Mouse (Mus musculus) neural tube, embryonic 10.5 days (tissue): ENCODE measurements around the gene Gm5431.
A peak's percentile ranks its signal among the peaks of the same experiment; 100 is the strongest.
"Not testable (repeated sequence)": the region's sequence is repeated elsewhere in the genome, so short reads cannot be mapped to it uniquely, and the experiment has no call there.

Experiments used
- DNase-seq: peaks from one replicate; pipeline ENCODE4 v3.0.0-alpha.2; 2017; ENCODE audit warnings: low spot score; ENCODE audit errors: extremely low spot score

Gene Gm5431

DNA sequence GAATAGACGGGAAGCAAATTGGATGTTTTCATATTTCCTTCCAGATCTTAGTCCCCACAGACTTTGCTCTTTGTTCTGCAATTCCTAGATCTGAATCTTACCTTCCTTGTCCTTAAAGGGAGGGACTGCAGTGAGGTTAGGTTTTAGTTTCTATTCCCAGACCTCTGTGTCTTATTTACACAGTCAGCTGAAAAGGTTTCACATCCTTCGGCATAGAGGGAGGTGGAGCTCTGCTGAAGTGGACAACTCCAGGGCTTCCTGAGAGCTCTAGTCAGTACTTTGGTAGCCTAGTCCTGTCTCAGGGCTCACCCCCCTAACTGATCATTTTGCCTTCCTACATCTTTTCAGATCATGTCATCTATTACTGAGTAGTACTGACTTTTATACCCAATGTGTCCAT, at the start of gene Gm5431:
Gm5431 (minus strand) TSS at position 194 of the 400 bp plus-strand sequence.
- DNase-seq = no peak

DNA sequence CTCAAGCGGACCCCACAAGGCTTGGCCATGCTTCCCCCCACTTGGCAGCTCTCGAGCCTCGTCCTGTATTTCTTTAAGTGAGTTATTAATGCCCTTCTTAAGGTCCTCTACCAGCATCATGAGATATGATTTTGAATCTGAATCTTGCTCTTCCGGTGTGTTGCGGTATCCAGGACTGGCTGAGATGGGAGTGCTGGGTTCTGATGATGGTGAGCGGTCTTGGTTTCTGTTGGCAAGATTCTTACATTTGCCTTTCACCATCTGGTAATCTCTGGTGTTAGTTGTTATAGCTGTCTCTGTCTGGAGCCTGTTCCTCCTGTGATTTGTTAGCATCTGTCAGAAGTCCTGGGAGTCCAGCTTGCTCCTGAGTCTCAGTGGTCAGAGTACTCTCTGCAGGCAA, 44.1 kb upstream of the Gm5431 start, which contains the start of gene Psme2b:
Psme2b (minus strand) TSS at position 101 of the 400 bp plus-strand sequence.
- not testable (repeated sequence) for DNase-seq

DNA sequence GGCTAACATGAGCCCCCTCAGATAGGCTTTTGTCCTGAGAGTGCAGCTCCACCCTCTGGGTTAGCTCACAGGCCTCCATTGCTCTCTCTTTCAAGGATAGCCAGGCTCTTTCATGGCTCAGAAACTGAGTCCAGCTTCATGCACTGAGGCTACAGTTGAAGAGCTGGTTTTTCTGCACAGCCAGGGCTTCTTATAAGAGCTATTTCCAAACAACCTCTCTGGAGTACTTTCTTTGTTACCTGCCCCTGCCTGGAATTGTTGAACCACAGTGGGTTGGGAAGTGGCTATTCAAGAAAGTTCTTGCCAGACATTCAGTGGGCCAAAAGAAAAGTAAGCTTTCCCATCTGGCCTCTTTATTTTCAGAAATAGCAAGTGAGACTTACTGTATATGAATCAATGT, 37.3 kb upstream of the Gm5431 start:
- DNase-seq = not testable (repeated sequence)

DNA sequence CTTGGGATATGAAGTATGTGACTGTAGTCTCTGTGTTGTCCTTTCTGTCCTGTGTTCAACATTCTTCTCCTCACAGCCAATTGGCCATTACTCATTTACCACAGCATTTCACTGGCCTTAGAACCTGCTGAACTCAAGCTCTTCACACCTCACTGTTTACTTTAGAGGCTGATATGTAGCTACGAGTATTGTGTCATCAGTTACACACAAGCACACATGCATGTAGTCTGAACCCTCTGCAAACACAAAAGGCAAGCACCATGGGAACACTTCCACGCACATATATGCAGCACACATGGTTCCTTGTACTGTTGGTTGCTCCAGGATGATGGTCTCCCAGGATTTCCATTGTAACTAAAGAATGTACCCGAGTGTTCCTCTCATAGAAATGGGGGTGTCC, 33.3 kb upstream of the Gm5431 start:
- not testable (repeated sequence) for DNase-seq

DNA sequence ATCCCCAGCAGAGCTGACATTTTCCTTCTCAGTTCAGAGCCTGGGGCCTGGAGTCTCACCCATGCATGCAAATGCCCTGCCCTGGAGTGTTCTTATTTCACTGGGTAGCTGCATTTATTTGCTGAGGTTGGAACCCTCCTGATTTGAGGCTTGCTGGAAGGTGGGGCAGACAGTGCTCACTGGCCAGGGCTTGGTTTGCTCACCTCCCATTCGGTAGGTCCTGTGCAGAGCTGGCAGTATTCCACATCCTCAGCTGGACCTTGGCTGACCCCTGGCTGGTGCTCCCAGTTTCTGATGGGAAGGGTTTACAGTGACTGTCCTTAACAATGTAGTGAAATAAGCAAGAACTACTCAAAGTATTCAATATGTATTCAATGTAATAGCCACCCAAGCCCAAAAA, 31.9 kb upstream of the Gm5431 start:
- not testable (repeated sequence) for DNase-seq

DNA sequence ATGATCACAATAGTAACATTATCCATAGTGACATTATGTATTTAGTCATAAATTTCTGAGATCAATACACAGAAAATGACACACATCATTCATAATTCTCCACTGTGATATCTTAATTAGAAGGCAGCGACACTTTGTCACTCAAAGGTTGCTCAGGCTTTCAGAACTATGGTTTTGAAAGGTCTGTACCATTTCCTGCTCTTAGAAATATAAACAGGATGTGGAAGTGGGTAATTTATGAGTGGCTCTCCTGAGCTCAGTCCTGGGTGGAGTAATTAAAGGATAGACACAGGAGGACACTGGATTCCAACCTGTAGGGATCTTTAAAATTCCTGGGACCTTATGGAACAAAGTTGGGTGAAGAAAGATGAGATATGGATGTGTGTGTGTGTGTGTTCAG, 31.4 kb upstream of the Gm5431 start:
- not testable (repeated sequence) for DNase-seq

DNA sequence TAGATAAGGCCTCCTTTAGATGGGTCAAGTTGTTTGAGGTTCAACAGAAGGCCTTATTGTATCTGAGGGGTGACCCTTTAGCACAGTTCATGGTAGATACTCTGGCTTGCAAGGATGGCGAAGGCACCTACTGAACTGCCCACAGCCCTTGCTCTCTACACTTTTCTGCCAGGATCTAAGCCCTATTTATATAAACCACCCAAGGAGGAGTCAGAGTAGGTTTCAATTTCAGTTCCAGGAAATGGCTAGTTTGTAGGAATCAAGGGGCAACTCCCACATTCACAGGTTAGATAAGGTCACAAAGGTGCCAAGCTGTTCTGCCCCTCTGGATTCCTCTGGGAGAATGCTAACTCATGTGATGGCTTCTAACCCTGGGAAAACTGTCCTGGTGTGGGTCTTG, 26.1 kb upstream of the Gm5431 start:
- DNase-seq = not testable (repeated sequence)

DNA sequence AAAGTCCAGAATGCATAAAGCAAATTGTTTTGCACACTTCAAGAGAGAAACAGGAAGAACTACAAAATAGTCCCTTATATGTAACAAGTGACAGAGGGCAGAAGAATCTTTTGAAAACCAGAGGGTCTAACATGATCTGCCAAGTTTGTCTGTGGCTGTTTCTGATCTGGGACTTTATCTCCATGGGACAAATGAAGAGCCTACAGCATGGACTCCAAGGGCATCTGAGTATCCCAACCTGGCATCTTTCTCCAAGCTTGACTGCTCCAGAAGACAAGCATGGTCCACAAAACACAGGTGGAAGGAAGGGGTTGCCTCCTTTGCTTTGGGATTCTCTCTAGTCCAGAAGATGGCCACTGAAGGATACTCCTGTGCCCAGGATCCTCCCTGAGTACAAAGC, 24.4 kb upstream of the Gm5431 start:
- DNase-seq = not testable (repeated sequence)

DNA sequence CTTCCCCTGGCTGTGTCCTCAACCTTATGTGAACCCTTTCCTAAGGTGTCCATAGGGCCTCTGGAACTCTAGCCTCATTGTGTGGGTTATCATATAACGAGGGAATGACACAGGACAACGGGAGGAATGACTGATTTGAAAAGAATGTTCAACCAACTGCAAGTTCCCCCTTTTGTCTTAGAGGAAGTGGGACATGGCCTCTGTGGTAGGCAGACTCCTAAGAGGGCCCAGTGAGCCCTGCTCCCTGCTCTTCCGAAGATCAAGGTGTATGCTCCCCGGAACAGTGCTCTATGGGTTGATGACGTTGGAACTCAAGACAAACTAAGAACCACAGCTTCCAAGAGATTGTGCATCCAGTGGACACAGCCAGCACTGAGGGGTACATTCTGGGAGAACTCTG, 21.8 kb upstream of the Gm5431 start:
- not testable (repeated sequence) for DNase-seq

DNA sequence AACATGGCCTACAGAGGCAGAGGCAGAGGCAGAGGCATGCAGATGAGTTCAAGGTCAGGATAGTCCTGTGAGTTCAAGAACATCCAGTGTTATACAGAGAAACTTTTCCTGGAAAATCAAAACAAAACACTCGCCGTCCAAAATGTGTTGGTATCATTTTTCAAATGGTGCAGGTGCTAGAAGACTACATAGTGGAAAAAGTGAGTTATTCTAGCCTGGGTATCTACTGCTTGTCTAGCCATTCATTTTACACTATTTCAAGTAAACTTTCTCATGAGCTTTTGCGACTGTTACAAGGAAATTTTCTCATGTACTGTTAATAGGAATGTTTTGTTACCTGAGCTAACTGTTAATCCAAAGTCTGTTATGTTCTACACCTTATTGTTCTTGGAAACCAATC, 16.4 kb upstream of the Gm5431 start:
- no peak for DNase-seq

DNA sequence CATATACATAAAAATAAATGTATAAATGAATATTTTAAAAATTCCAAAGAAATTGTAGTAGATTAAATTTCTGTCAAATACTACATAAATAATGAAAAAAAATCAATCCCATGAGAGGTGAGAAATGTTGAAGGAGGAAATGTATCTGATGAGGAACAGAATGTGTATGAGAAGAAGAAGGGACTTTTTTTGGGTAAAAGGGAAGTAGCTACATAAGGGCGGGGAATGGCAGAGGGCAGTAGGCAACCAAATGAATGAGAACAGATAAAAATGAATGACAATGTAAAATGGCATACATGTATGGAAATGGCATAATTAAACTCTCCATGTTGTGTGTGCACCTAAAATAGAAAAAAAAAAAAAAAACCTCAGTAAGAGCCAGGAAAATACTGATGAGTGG, 11.6 kb upstream of the Gm5431 start:
- DNase-seq = no peak

DNA sequence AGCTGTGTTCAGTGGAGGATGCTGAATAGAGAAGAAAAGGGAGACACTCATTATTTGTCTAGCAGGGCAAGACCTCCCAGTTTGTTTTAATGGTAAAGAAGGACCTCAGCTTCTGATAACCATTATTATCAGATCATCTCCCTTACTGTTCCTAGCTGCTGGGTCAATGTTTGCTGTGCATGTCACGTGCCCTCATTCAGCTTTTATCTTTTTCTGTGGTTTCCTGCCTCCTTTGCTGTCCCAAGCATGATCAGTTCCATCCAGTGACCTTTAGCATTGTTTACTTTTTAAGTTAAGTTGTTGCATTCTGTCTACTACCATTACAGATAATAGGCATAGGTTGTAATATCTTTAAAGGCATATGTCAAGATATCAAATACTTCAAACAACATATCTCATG, 6.4 kb upstream of the Gm5431 start:
- no peak for DNase-seq

DNA sequence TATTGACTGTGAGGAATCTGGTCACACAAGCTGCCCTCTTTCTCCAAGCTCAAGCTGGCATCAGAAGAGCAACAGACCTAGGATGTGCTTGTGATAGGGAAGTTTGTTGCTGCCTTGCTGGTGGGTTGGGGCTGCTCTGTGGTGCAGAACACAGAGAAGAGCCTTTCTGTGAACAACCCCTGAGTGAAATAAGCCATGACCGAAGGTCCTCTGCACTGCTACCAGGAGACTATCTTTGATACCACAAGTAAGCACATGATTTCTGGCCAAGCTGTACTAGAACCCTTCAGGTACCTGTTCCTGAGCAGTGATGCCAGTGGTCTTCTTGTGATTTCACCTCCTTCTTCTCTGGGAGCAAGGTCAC, 465 bp downstream of the Gm5431 start:
- not testable (repeated sequence) for DNase-seq

DNA sequence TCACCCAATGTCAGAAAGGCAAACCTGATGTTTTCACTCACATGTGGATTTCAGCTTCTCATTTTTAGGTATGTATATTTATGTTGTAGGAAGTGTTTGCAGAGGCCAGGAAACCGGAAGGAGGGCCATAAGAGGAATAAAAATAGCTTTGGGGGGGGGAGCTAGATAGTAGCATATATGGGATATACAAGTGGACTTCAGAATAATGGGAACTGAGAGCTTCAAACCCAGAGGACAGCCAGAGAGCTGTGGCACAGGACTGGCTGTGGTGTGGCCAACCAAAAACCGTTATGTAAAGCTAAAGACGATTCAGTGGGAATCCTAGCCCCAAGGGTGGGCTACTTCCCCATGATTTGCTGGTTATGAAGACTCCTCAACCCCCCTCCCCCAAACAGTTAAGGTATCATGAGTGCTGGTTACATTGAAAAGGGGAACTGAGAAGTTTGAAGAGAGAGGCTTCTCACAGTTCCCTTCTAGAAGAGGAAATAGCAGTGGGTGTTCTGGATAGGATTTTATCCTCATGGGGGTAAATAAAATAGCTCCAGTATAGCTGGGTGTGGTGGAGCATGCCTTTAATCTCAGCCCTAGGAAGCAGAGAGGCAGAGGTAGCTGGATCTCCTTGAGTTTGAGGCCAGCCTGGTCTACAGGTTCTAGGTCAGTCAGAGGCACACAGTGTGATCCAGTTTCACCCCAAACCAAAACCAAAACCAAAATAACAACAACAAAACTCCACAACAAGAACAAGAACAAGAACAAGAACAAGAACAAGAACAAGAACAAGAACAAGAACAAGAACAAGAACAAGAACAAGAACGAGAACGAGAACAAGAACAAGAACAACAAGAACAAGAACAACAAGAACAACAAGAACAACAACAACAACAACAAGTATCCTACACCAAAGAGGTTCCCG, 1.1 kb downstream of the Gm5431 start:
- not testable (repeated sequence) for DNase-seq

DNA sequence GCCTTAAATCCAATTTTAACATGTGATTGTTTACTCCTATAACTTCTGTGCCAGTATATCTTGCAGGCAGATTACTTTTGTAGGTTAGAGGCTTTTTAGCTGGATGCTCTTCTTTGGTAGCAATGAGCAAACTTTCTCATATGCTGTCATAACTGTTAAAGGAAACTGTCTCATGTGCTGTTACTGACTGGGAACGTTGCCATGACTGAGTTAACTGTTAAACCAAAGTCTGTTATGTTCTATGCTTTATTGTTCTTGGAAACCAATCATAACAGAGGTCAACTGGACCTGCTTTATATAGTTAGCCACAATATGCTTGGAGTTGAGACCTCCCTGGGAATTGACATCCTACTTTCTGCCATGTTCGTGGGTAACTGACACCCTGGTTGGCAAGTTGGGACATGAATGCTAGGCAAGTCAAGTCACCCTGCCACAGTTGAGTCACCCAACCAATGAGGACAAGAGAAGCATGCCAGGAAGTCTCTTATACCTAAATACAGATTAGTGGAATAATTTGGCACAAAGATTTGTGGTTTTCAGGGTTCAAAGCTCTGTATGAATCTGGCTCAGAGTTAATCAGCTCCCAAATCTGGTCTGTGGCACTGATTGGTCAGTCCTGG, 3.1 kb downstream of the Gm5431 start:
- no peak for DNase-seq

DNA sequence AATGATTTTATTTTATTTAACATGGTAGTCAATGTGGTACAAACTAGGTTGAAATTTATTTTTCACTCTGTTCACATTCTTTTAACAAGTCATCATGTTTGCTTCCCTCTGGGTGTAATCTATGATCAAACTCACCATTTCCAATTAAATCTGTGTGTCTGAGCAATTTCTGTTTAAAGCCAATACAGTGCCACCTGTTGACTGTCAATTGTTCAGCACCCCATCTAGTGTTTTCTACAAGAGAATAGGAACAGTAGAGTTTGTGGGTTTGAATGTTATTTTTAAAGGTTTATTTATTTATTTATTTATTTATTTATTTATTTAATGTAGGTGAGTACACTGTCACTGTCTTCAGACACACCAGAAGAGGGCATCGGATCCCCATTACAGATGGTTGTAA, 25.3 kb downstream of the Gm5431 start:
- DNase-seq = no peak

DNA sequence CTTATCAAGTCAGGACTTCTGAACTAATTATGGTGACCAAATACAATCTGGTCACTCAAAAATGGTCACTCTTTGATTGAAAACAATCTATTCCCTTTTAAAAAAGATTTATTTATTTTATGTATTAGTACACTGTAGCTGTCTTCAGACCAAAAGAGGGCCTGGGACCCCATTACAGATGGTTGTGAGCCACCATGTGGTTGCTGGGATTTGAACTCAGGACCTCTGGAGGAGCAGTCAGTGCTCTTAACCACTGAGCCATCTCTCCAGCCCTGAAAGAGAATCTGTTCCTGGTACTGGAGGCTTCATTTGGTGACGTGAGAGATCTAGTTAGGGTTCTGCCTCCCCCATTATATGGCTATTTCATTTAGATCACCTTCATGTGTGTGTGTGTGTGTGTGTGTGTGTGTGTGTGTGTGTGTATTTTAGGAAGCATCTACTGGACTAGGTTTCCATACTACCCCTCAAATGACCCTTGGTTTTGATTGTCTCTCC, 26.6 kb downstream of the Gm5431 start:
- DNase-seq = not testable (repeated sequence)

DNA sequence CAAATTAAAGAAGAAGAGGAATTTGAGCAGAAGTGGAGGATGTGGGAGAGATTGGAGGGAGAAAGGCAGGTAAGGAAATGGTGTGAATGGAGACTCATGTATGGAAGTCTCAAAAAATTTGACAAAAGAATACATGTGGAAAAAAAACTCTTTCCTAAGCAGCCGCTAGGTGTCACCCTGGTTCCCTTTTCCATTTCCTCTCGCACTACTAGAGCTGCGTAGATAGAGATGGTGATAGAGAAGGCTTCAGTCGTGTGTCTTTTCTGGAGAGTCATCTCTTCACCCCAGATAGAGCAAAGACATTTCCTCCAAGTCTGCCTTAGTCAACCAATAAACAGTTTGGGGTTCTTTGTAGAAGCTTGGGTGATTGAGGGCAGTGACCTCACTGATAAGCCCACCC, 27.5 kb downstream of the Gm5431 start:
- DNase-seq = peak; percentile 40

DNA sequence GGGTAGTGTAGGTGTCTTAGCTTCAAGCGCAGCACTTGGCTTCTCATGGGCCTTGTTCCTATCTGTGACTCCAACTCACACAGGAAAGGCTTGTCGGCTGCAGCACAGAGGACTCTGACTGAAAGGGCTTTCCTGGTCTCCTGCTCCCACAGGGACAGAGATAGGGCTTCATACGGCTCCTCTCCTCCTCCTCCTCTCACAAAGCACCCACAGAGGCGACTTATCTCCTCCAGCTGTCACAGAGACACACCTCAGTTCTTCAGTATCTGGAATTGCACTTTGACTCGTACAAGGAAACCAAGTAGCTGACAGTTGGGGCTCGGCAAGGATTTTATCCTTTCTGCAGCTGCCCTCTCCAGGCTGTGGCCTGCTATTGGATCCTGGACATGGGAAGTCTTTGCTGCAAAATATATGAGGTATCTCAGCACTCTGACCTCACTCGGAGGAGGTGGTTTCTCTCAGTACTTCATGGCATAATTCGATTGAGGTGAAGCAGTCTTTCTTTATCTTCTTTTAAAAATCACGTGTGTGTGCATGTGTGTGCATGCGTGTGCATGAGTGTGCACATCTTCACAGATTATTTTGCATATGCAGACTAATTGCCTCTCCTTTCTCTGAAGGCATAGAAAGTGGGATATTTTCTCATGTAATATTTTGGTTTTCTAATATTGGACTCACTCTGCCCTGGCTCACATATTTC, 28.3 kb downstream of the Gm5431 start:
- DNase-seq = no peak

DNA sequence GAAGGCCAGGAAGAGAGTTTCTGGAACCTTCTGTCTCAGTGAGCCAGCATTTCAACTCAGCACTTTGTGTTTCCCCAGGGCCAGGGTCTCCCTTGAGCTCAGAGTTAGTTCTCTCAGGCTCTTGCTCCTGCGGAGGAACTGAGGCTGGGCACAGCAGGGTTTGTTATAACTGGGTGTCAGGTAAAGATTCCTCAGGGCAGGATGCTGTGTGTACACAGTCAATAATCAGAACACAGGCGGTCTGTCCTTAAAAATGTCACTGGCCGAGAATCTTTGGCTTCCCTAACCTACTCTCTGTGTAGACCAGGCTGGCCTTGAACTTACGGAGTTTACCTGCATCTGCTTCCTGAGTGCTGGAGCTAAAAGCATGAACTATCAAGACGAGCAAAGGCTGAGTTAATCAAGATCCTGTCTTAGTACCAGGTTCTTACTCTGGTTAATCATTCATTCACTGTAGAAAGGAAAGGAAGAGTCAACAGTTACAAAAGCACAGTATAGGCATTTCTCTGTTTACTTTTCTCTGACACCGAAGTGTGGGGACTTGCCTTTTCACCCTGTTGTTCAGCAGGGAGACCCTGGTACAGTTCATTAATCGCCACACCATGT, 29.2 kb downstream of the Gm5431 start:
- no peak for DNase-seq

DNA sequence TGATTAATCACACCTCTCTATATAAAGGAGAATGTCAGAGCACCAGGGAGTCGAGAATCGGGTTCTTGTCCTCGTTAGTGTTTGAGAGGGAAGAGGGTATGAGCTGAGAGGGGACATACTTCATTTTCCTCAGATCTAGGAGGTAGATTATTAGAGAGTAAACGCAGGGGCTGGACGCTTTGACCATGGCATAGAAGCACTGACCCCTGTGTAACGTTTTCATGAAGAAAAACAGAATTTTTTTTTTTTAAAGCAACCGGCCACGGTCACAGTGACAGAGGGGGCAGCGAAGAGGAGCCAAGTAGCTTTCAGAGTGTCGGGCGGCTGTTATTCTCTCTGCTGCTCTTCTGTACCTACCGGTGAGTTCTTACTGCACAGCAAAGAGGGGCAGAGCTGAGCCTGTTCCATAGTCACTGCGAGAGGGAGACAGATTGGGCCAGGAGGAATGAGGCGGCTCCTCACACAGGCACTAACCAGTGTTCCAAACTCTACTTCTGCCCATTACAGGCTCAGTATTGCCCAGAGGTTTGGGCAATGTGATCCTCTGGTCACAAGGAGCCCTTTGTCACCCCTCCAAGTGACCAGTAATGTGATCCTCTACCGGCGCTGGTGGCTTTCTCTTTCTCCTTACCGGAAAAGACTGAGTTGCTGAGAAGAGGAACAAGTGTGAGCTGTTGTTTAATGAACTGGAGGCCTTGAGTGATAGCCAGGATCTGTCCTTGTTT, 30.0 kb downstream of the Gm5431 start:
- peak; percentile 30 for DNase-seq
